Mouse (Mus musculus) layer of hippocampus, adult 8-10 months (tissue): ENCODE measurements at regions not wholly inside any gene's neighbourhood (a gene's known extent, or its start where the extent isn't known, plus 50 kb on each side); places are given as distances from the start of the nearest gene placed in this dataset.

Source experiments
- DNase-seq, 2 experiments: peaks; one replicate each; pipeline ENCODE4 v3.0.0; 2022; ENCODE audit warnings: low spot score in 2 of 2

DNA sequence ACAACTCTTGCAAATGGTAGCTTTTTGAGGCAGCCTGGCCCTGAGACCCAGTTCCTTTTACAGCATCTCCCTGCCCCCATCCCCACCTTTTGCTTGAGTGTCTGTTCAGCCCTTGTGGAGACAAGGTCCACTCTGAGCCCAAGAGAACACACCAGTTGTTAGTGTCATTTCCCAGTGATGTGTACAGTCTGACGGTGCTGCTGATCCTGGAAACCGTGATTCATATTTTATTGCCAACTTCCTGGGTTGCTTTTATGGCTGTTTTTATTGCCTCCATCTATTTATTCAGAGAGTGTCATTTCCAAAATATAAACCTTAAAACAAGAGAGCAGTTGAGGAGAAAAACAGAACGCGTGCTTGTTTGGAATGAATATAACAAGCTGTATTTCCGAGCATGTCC lies 309.6 kb upstream of the Isl1 start:
- DNase-seq: no peak

DNA sequence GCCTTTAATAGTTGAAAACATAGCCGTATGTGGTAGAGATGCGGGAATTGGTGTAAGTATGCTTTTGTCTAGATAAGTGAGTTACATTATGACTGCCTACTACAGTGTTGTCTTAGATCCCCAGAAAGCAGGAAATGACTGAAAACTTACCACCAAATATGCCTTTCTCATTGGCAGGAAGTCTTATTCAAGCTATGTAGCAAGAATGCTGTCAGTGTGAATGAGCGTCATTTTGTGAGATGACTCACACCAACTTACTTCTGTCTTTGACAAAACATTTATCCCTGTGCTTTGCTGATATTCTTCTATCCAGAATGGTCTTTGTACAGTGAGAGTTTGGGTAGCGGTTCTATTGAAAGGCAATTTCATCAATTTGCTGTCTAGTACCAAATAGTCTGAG lies 286.9 kb upstream of the Isl1 start:
- no peak for DNase-seq

DNA sequence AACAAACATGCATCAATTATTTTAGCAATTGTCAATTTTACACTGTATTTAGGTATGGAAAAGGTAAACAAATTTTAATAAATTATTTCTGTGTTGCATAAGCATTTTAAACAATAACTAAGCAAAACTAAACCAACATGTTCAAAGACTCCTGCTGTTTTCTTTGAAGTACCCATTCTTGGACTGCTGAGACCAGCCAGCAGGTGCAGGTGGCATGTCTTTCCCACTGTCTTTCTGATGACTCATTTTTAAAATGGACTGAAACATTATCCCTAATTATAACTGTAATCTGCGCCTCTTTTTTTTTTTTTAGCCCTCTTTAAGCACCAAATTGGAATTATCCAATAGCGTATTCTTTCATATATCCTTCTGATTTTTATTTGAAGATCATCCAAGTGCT lies 286.0 kb upstream of the Isl1 start:
- no peak for DNase-seq

DNA sequence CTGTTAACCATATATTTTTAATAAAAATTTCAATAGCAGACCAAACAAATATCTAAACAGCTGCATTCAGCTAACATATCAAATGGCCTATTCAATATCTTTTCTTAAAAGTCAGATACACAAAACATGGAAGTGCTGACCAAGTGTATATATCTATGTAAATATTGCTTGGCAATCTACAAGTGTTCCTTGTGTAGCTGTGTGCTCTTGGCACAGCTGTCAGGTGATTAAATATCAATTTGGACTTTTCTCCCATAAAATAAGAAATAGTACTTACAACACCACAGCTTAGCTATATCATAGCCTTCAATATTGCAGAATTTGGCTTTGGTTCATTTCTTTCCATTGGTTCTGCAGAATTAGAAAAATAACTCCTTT lies 266.5 kb upstream of the Isl1 start:
- DNase-seq: no peak

DNA sequence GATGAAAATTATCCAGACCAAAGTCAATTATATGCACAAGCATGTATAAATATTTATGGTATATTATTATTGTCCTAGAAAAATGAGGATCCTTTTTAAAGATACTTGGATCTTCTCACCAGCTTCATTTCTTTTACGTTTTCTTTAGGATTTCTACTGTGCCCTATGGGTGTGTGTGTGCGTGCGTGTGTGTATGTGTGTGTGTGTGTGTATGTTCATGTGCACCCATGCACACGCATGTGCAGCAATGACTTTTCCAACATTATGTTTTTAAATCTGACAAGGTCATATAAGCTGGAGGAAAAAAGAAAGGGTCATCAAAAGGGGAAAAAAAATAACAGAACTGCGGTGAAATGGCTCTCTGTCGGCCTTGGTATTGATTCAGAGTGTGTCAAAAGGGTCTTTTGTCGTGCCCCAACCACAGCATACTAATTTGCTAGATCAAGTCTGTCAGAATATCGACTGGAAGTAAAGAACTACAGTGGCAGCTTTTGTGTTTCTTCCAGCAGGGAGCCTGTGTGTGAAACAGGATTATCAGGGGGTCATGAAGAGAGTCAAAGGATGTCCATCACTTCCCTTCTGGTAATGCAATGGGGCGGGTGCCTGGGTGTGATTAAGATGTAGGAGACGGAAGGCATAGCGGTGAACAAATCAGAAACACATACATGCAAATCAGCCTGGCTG lies 265.9 kb upstream of the Isl1 start:
- DNase-seq: no peak

DNA sequence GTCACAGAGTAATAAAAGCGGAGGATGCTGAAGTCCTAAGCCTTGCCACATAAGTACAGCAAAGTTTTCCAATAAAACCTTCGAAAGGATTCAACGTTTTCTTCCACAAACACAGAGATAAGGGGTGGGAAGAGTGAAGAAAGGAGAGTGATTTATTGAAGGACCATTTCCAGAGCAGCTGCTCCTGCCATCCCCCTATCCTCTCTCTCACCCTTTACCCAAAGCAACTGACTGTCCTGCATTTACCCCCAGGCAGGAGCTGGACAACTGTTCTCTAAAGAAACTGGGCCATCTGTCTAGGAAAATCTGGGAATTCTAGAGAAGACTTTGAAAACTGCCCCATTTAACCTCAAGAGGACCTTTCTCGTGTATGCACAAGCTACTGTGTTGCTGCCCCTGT lies 245.6 kb upstream of the Isl1 start:
- no peak for DNase-seq

DNA sequence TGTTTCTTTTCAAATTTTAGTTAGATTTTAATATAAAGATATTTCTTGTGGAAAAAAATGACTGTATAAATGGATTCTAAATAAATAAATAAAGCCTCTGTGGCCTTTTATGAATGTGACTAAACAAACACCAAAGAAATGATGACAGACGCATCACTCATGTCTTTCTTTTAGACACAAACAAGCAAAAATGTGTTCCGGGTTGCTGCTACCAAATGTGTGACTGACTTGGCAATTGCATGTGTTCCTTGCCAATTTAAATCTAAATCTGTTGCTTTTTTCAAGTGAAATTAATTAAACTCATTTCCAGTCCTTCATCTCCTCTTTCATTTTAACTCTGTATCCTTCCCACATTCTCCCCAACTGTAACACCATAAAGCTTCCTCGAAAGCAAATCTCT lies 225.7 kb upstream of the Isl1 start:
- DNase-seq: no peak

DNA sequence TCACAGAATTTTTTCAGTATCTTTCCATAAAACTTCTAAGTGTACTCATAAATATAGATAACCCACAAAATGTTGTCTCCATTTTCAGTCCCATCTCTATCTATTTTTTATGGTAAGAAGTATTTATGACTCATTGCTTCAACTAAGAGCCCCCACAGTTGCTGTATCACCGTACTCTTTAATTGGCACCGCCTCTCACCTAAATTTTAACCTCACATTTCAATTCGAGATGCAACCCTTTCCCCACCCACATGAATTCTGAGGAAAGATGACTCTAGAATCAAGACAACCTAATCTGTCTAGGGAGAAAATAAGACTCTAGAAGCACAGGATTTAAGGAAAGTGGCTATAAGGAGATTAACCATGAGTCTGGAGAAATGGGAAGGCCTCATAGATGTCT lies 223.7 kb upstream of the Isl1 start:
- no peak for DNase-seq

DNA sequence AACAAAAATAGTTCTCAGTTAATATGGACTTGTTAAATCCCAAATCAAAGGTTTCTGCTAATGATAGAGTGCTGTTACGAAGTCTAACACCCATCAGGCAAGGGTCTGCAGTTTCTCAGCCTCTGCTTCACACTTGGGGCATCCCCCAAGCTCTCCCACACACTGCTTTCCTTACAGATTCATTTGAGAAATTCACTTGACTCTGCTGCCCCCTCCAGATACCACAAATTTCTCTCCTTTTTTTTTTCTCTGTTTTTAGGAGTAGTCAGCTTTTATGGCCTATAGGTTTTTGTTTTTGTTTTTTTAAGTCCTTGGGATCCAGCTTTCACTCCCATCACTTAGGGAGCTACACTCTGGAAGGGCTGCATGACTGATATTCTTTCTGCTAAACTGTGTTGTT lies 218.8 kb upstream of the Isl1 start:
- no peak for DNase-seq

DNA sequence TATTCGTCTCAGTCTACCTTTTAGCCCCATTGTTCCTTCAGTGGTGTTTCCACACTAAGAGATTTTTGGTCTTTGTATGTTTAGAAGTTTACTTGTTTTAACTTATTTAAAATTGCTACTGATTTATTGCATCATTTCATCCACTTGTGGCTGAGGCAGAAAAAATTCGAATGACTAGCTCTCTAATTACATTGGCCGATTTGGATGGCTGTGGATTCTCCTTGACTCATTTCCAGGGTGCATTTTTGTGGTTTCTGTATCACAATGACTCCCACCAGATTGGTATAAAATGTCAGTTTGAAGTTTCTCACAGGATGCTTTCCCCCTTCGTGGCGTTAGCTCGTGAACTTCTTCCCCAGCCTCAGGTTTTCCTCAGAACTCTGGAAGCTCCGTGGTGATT lies 217.5 kb upstream of the Isl1 start:
- no peak for DNase-seq

DNA sequence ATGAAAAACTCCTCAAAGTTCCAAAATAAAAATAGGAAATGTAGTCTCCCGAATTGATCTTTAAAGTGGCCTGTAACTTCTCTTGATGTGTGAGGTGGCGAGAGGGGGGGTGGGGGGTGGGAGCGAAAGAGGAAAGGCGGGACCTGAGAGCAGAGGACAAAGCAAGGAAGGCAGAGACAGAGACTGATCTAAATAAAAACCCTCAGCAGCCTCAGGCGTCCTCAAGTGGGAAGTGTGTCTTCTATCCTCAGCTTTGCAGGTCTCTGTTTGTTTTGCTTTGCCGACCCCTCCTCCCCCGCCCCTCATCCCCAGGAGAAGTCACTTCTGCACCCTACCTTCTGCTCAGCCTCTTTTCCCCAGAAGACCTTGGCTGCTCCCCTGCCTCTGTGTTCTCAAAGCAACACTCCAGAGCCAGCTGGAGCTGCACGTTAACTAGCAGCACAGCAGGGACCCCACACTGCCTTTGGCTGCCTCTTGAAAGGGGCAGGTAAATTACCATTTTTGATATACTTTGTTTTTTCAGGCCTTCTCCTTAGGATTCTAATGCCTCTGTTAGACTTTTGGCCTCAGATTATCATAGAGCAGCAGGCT lies 214.3 kb upstream of the Isl1 start:
- no peak for DNase-seq

DNA sequence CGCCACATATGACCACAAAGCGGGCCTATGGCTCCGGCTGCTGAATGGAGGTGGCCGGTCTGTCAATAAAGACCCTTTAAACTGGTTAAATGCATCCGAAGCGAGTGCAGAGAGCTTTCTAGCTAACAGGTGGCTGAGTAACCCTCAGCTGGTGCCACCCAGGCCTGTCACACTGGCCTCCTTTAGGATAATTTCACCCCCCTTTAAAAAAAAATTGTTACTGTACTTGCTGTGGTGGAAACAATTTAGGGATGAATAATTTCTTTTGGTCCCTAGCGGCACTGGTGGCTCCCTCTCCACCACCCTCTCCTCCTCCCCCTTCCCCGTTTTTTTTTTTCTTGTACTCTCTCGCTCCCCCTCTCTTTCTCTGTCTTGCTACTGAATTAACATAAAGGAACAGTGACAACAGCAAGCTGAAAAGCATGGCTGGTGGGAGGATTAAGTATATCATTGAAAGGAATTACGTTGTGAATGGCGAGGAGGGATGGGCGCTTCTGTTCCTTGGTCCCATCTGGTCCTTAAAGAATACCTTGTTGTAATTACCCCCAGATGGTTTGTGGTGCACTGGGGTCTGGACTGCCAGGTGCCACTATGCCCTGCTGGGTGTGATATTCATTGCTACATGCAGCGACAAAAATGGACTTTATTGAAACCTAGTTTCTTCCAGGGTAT lies 205.3 kb upstream of the Isl1 start:
- DNase-seq: no peak

DNA sequence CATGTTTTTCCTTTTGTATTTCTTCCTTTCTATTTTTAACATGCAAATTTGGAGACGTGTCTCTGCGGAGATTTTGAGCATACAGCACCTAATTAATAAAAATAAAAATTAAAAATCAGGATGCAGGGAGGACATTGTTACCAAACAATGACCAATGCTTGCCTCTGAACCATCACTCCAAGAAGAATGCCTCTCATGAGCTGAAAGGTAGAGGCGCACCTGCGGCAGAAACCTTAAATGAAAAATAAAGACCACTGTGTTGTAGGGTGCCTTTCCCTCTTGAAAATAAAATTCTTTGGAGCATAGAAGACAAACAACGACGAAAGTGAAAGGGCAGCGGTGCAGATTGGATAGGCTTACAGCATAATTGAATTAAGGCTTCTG lies 204.8 kb upstream of the Isl1 start:
- no peak for DNase-seq

DNA sequence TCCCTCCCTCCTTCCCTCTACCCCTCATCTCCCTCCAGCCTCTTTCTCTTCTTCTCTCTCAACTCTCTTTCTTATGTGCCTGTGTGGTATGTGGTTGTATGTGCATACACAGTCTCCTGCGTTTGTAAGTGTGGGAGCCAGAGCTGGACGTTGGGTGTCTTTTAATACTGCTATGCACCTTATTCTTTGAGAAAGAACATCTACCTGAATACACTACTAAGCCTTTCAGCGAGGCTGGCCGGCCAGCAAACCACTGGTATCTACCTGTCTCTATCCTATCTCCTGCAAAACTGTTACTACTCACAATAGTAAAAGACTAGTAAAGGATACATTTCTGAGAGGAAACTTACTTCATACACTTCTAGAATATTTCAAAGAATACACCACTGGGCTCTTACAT lies 202.9 kb upstream of the Isl1 start:
- no peak for DNase-seq

DNA sequence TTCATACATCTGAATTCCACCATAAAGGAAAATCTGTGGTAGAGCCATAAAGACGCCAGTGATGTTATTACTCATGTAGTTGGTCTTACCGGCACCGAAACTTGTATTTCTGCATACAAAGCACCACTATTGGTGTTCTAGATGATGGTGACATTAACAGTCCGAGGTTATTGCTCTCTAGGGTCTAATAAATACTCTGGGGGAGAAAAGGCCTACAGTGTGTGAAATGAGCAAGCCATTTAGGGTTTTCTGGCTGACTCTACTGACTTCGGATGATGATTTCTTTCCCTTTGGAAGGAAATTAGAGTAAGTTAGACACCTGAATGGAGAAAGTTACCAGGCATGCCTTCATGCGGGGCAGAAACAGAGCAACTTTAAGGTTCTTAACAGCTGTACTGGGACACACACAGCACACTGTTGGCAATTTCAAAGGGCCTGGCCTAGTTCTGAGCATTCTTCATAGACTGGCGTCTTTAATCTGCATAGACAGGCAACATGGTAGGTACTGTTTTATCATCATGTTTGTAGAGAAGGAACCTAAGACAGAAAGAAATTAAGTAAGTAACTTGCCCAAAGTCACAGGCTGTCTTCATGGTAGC lies 198.8 kb upstream of the Isl1 start:
- DNase-seq: no peak

DNA sequence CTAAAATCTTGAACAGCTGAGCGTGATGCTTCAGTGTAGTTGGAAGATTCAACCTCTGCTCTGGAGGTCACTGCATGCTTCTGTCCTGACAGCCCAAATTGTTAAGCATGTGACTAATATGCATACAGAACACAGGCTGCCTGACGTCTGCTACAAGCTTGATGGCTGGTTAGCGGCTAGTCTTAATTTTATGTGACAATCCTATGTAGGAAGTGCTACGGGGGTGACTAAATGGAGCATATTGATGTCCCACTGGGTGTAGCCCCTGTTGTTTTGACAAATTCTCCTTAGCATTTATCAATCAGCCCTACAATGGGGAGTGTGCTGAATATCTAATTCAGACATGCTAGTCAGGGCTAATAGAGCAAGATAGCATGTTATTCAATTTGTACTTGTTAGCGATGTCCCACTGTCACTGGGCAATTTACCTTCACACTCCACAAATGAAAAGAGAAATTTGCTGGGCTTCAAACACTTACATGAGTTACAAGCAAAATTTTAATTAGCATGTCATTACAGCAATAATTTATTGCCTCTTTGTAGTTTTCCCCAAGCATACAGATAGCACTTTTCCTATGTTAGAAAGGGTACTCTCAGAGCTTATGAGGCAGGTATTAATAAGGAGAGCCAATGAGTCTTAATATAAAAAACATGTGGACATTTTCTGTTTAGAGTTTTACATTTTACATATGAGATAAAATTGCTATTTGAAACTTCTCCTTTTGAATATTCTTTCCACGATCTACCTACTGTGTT lies 188.3 kb upstream of the Isl1 start:
- no peak for DNase-seq

DNA sequence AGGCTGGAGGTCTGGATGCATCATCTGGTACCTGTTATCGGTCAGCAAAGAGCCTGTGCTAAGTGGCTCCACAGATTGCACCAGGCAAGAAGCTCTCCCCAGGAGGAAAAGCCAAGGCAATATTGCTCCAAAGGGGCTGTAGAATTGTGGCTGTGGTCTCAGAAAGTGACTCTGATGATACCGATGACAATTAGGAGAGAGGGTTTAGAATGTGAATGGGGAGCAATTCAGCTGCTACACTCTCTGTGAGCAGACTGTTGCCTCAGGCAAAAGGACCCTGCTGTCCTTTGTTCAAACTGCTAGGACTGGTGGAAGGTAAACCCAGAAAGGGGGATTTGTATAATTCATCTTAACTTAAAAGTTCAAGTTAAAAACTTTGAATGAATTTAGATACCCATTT lies 186.2 kb upstream of the Isl1 start:
- DNase-seq: no peak

DNA sequence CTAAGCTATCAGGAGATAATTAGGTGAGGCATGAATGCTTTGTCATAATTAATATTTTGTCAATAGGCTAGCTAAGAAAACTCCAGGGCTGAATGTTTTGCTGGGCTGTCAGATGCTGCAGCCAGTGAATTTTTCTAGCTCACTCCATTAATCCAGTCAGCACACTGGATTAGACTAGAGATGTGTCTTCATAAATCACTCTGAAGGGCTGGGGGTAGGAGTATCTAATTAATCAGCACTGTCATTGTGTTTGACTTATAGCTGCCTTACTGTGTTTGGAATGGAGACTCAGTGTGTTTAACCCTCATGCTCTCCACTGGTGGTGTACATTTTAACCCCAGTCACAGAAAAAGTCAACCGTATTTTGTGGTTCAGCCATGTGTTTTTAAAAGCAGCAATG lies 179.9 kb upstream of the Isl1 start:
- no peak for DNase-seq

DNA sequence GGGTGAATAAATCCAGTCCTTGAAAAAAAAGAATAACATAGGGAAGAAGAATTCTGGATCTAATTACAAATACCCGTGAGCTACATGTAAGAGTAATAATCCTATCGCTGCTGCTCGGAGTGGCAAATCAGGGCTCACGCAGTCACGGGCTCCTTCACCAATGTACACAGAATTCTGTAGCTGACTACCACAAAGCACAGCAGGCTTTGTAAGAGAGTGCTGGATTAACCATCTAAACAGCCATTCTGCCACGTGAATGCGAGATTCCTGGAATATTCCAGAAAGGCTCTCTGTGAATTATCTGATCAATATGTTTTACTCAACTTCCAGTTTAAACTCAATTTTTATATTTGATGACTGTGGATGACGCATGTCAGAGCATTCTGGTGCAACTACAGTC lies 165.1 kb upstream of the Isl1 start:
- no peak for DNase-seq

DNA sequence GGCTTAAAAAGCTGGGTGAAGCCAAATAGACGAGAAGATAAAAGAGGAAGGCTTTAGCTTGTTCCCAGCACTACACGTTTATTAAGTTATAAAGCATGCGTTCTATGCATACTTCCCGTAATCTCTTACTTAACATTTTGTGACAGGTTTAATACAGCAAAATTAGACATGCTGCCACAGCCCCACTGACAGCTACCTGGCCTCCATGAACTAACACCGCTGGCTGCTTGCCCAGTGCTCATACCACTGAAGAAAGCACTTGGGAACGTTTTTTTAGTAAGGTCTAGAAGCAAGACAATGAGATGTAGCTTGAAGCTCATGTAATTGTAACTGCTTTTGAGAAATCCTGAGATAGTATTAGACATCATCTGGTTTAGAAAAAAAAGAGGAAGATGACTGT lies 152.3 kb upstream of the Isl1 start:
- no peak for DNase-seq

DNA sequence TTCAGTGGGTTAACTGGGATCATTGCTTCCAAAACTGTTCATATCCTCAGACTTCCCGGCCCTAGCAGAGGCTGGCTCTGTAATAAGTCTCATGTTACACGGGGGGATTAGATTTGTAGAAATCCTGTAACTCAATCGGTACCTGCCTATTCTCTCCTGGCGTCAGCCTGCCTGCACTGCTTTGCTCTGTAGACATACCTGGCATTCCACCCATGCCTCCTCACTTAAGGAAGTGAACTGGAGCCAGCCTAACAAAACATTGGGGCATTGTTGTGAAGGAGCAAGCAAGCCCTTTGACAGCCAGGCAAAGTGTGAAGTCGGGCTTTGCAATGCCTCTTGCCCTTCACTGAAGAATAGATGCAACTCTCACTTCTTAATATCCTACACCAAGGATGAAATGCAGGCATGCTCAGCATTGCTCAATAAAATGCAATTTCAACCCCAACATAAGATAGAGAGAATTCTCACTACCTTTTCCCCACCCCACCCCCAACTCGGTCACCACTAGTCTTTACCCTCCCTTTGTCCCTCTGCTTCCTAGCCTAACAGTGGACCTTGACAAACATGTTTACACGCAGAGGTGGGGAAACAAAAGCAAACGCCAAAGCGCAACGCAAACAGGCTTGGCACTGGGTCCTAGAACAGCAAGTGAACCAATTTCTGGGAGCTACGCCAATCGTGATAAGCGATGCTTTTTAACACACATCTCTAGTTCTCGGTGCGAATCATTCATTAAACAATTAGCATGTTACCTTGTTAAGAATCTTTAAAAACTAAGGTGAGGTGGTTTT lies 133.9 kb upstream of the Isl1 start:
- peak in 1 of 2 experiments; percentile 4 for DNase-seq
